ENCODE assay signal across 8 mouse cellular contexts in the genomic region with DNA sequence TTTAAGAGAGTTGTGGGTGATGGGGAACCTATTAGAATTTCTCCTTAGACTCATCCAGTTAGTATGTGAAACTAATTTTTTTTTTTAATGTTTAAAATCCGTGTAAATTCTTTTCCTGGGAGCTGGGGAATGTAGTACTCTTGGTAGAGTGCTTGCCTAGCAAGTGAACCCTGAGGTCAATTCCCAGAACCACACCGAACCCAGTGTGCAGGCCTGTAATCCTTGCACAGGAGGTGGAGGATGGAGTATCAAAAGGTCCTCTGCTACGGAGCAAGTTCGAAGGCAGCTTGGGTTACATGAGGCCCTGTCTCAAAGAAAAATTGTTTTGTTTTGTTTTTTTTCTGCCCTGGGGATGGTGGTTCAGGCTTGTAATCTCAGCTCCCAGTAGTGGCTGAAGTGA. TPM values are rescaled to one million over a fixed set of nuclear protein-coding genes. Genes with fewer than 3 reads are reported as not detected.
DNase-seq lines count a peak whose midpoint lies in the region; ATAC-seq and TF ChIP-seq lines count a peak whose summit lies in the region.

No protein-coding gene starts in this region.

- TF ChIP-seq CTCF in MEL (IDR thresholded peaks at IDR 0.05 in 2 of 3, conservative IDR thresholded peaks at IDR 0.05 in 1 of 3; ENCODE audit: control insufficient read depth in 1 of 3, insufficient read depth in 1 of 3, low read depth in 2 of 3, low read length in 3 of 3, poor library complexity in 1 of 3, severe bottlenecking in 1 of 3) = no peak

- TF ChIP-seq RAD21 in MEL (IDR thresholded peaks at IDR 0.05; ENCODE audit: low read depth, low read length) = no peak

- H3K9me3 ChIP-seq in heart, embryonic 12.5 days (replicated peaks) = no peaks in the 10 kb centered on the region
- H3K9me3 ChIP-seq in MEL (replicated peaks; ENCODE audit: insufficient read depth, low read length) = no peaks in the 10 kb centered on the region
- H3K9me3 ChIP-seq in forebrain, embryonic 14.5 days (replicated peaks; ENCODE audit: control insufficient read depth, low read length) = no peaks in the 10 kb centered on the region
- no peaks in the 10 kb centered on the region for H3K9me3 ChIP-seq in neural tube, embryonic 13.5 days

- peak overlapping the region; percentile 95 for H3K9ac ChIP-seq in heart, embryonic 12.5 days
- H3K9ac ChIP-seq in MEL (ENCODE audit: control insufficient read depth, low read depth, low read length, poor library complexity, severe bottlenecking) = peak overlapping the region; percentile 99
- peak overlapping the region; percentile 88 for H3K9ac ChIP-seq in forebrain, embryonic 14.5 days (ENCODE audit: low read length)
- peak overlapping the region; percentile 96 for H3K9ac ChIP-seq in neural tube, embryonic 13.5 days

- no peaks in the 10 kb centered on the region for H3K27me3 ChIP-seq in heart, embryonic 12.5 days (replicated peaks)
- no peaks in the 10 kb centered on the region for H3K27me3 ChIP-seq in MEL (ENCODE audit: control insufficient read depth in 1 of 2, insufficient read depth in 2 of 2, low read length in 2 of 2)
- H3K27me3 ChIP-seq in forebrain, embryonic 14.5 days (replicated peaks; ENCODE audit: control insufficient read depth, insufficient read depth, low read length) = no peaks in the 10 kb centered on the region
- no peaks in the 10 kb centered on the region for H3K27me3 ChIP-seq in neural tube, embryonic 13.5 days

- H3K4me3 ChIP-seq in heart, embryonic 12.5 days = peak overlapping the region; percentile 88
- H3K4me3 ChIP-seq in MEL (ENCODE audit: control insufficient read depth in 1 of 2, insufficient read depth in 1 of 2, low read depth in 2 of 2, low read length in 2 of 2) = peak overlapping the region; percentile 87 to 97
- peak overlapping the region; percentile 89 for H3K4me3 ChIP-seq in forebrain, embryonic 14.5 days (ENCODE audit: low read depth, low read length)
- H3K4me3 ChIP-seq in neural tube, embryonic 13.5 days = peak overlapping the region; percentile 87

- DNase-seq in heart, postnatal 14 days = no peak
- peak; percentile 37 for DNase-seq in MEL (ENCODE audit: low read depth, low spot score)
- peak; percentile 2 for DNase-seq in forebrain, embryonic 14.5 days (ENCODE audit: low spot score)
- peak; percentile 11 to 15 for DNase-seq in kidney, postnatal 36 days
- no peak for DNase-seq in urinary bladder, adult 2 months (ENCODE audit: low spot score)
- no peak for DNase-seq in cerebellum, postnatal 4 days (ENCODE audit: low spot score in 2 of 2)

- intact Hi-C loops in heart, postnatal 14 days (cut with DNase I) = loop anchor here (5.0 kb wide), 1 partner anchor 70 kb away; no protein-coding TSS in a partner anchor

- H3K27ac ChIP-seq in heart, embryonic 12.5 days (ENCODE audit: poor library complexity, severe bottlenecking) = peak overlapping the region; percentile 97; the same call in 1 of the 2 replicates
- H3K27ac ChIP-seq in MEL (ENCODE audit: control insufficient read depth, low read depth, low read length) = no peak overlapping the region; the same call in 1 of the 2 replicates
- no peak overlapping the region for H3K27ac ChIP-seq in forebrain, embryonic 14.5 days (ENCODE audit: low read depth, low read length)
- no peak overlapping the region for H3K27ac ChIP-seq in neural tube, embryonic 13.5 days (replicated peaks)

- no peak for TF ChIP-seq POLR2A in MEL (IDR thresholded peaks at IDR 0.05; ENCODE audit: control insufficient read depth in 1 of 2, insufficient read depth in 1 of 2, low read depth in 1 of 2, low read length in 2 of 2, poor library complexity in 1 of 2)

- peak overlapping the region; percentile 85 for H3K4me2 ChIP-seq in heart, embryonic 12.5 days
- H3K4me2 ChIP-seq in forebrain, embryonic 14.5 days (ENCODE audit: low read length) = peak overlapping the region; percentile 70
- H3K4me2 ChIP-seq in neural tube, embryonic 13.5 days = peak overlapping the region; percentile 72

- ATAC-seq in heart, embryonic 12.5 days (ENCODE audit: insufficient number of reproducible peaks, low FRiP score) = no peak
- no peak for ATAC-seq in forebrain, embryonic 14.5 days
- no peak for ATAC-seq in neural tube, embryonic 13.5 days (ENCODE audit: low read depth)

- 12% methylated on average over 4 of the region's 4 CpGs for WGBS in heart, embryonic 12.5 days
- WGBS in forebrain, embryonic 14.5 days = 2% methylated on average over 4 of the region's 4 CpGs
- WGBS in neural tube, embryonic 13.5 days = 4% methylated on average over 4 of the region's 4 CpGs

- no peaks in the 10 kb centered on the region for H3K36me3 ChIP-seq in heart, embryonic 12.5 days
- peaks cover 7 to 42% of the 10 kb centered on the region in 2 experiments; a peak in 3 of 4 replicates for H3K36me3 ChIP-seq in MEL (ENCODE audit: control insufficient read depth in 1 of 2, insufficient read depth in 2 of 2, low read length in 2 of 2)
- H3K36me3 ChIP-seq in forebrain, embryonic 14.5 days (ENCODE audit: control insufficient read depth, insufficient read depth, low read length) = no peaks in the 10 kb centered on the region
- 0 out of 2 replicates have a peak, but pooled peaks cover 3% of the 10 kb centered on the region for H3K36me3 ChIP-seq in neural tube, embryonic 13.5 days

- H3K79me2 ChIP-seq in MEL (ENCODE audit: control insufficient read depth, insufficient read depth, low read length, poor library complexity) = peaks cover 53% of the 10 kb centered on the region

- H3K4me1 ChIP-seq in heart, embryonic 12.5 days (replicated peaks) = peaks cover 18% of the 10 kb centered on the region
- H3K4me1 ChIP-seq in MEL (ENCODE audit: control insufficient read depth in 1 of 2, insufficient read depth in 2 of 2, low read length in 2 of 2) = peaks cover 10 to 14% of the 10 kb centered on the region in 2 experiments
- H3K4me1 ChIP-seq in forebrain, embryonic 14.5 days (ENCODE audit: control insufficient read depth, insufficient read depth, low read length) = peaks cover 13% of the 10 kb centered on the region; the same call in 1 of the 2 replicates
- peaks cover 37% of the 10 kb centered on the region for H3K4me1 ChIP-seq in neural tube, embryonic 13.5 days (replicated peaks)

- TF ChIP-seq EP300 in MEL (IDR thresholded peaks at IDR 0.05; ENCODE audit: low read depth in 1 of 2, low read length in 2 of 2) = no peak

TF ChIP-seq in MEL, 35 proteins besides CTCF, POLR2A, EP300 and RAD21:
- no peak for TF ChIP-seq MAFK (IDR thresholded peaks at IDR 0.05; ENCODE audit: borderline replicate concordance, low read depth, low read length)
- no peak for TF ChIP-seq MAX (IDR thresholded peaks at IDR 0.05; ENCODE audit: low read length)
- TF ChIP-seq GABPA (IDR thresholded peaks at IDR 0.05; ENCODE audit: low read depth, low read length) = no peak
- no peak for TF ChIP-seq USF2 (IDR thresholded peaks at IDR 0.05; ENCODE audit: borderline replicate concordance in 1 of 2, insufficient read depth in 1 of 2, low read depth in 1 of 2, low read length in 2 of 2)
- no peak for TF ChIP-seq KAT2A (conservative IDR thresholded peaks at IDR 0.05; ENCODE audit: low read depth, low read length)
- TF ChIP-seq MXI1 (IDR thresholded peaks at IDR 0.05; ENCODE audit: low read depth, low read length) = no peak
- TF ChIP-seq BHLHE40 (IDR thresholded peaks at IDR 0.05; ENCODE audit: borderline replicate concordance, low read depth, low read length) = no peak
- TF ChIP-seq ELF1 (IDR thresholded peaks at IDR 0.05; ENCODE audit: low read depth, low read length) = no peak
- no peak for TF ChIP-seq NELFE (IDR thresholded peaks at IDR 0.05; ENCODE audit: low read depth, low read length)
- TF ChIP-seq UBTF (IDR thresholded peaks at IDR 0.05; ENCODE audit: borderline replicate concordance, insufficient read depth, low read depth, low read length) = no peak
- TF ChIP-seq JUND (IDR thresholded peaks at IDR 0.05; ENCODE audit: low read depth, low read length) = no peak
- no peak for TF ChIP-seq NRF1 (IDR thresholded peaks at IDR 0.05; ENCODE audit: insufficient read depth, low read depth, low read length, poor library complexity, severe bottlenecking)
- no peak for TF ChIP-seq POLR2AphosphoS2 (IDR thresholded peaks at IDR 0.05; ENCODE audit: low read length)

RNA-seq across cellular contexts. Expression of a gene that starts 1.3 kb away (rescaled TPM):
- 124 and 125 TPM in 2 replicates for polyA plus RNA-seq in heart, embryonic 12.5 days (2016; fragmentation: Nextera tagmentation; extraction: Ambion mirVana)
- total RNA-seq in heart, postnatal 14 days (2021) = 10 to 100 TPM; 41.2 to 45.0 TPM
- 46.7 and 54.7 TPM in 2 replicates for total RNA-seq in MEL (2012; rRNA removed)
- 100 to 1,000 TPM in 1 of 2 experiments, 10 to 100 TPM in 1; 63.3 to 170 TPM for polyA plus RNA-seq in MEL (2012; ENCODE audit: insufficient read depth in 1 of 2, insufficient read length in 2 of 2, low read depth in 1 of 2, low replicate concordance in 2 of 2, missing spikeins in 1 of 2)
- 104 and 111 TPM in 2 replicates for polyA plus RNA-seq in forebrain, embryonic 14.5 days (2014; fragmentation: Nextera tagmentation; extraction: Ambion mirVana)
- polyA plus RNA-seq in neural tube, embryonic 13.5 days (2015; fragmentation: Nextera tagmentation; extraction: Ambion mirVana) = 112 and 130 TPM in 2 replicates
- polyA plus RNA-seq in urinary bladder, adult 2 months (2012; rRNA removed) = 40.1 and 41.7 TPM in 2 replicates

RNA-seq across cellular contexts. Expression of a gene that starts 1.4 kb away (rescaled TPM):
- polyA plus RNA-seq in heart, embryonic 12.5 days (2016; fragmentation: Nextera tagmentation; extraction: Ambion mirVana) = 7.4 and 8.3 TPM in 2 replicates
- total RNA-seq in heart, postnatal 14 days (2021) = 1 to 10 TPM; 1.9 to 2.4 TPM
- total RNA-seq in MEL (2012; rRNA removed) = 11.9 and 15.0 TPM in 2 replicates
- polyA plus RNA-seq in MEL (2012; ENCODE audit: insufficient read depth in 1 of 2, insufficient read length in 2 of 2, low read depth in 1 of 2, low replicate concordance in 2 of 2, missing spikeins in 1 of 2) = 10 to 100 TPM in 1 of 2 experiments, not detected in 1; 10.7 TPM
- 6.7 and 6.9 TPM in 2 replicates for polyA plus RNA-seq in forebrain, embryonic 14.5 days (2014; fragmentation: Nextera tagmentation; extraction: Ambion mirVana)
- polyA plus RNA-seq in neural tube, embryonic 13.5 days (2015; fragmentation: Nextera tagmentation; extraction: Ambion mirVana) = 2.2 and 2.5 TPM in 2 replicates
- polyA plus RNA-seq in urinary bladder, adult 2 months (2012; rRNA removed) = 0.52 and 0.77 TPM in 2 replicates

RNA-seq across cellular contexts. Expression of a gene that starts 58.3 kb away (rescaled TPM):
- polyA plus RNA-seq in heart, embryonic 12.5 days (2016; fragmentation: Nextera tagmentation; extraction: Ambion mirVana) = not detected in 2 replicates
- total RNA-seq in heart, postnatal 14 days (2021) = not detected
- not detected in 2 replicates for total RNA-seq in MEL (2012; rRNA removed)
- not detected for polyA plus RNA-seq in MEL (2012; ENCODE audit: insufficient read depth in 1 of 2, insufficient read length in 2 of 2, low read depth in 1 of 2, low replicate concordance in 2 of 2, missing spikeins in 1 of 2)
- not detected in 2 replicates for polyA plus RNA-seq in forebrain, embryonic 14.5 days (2014; fragmentation: Nextera tagmentation; extraction: Ambion mirVana)
- polyA plus RNA-seq in neural tube, embryonic 13.5 days (2015; fragmentation: Nextera tagmentation; extraction: Ambion mirVana) = not detected in 2 replicates
- polyA plus RNA-seq in urinary bladder, adult 2 months (2012; rRNA removed) = not detected in 2 replicates

Comparison
In these comparisons a context has a peak if more than half of its experiments do, and no peak if none do; other contexts are left out.
1. DNase-seq: peak in MEL (single experiment), forebrain, embryonic 14.5 days (single experiment) and kidney, postnatal 36 days (2 of 2); none in heart, postnatal 14 days (0 of 2), urinary bladder, adult 2 months (single experiment) and cerebellum, postnatal 4 days (0 of 2).
2. Peak in every context shown above with its lines, with median percentiles within 50 percentile points of each other: H3K4me2 ChIP-seq, H3K4me3 ChIP-seq and H3K9ac ChIP-seq.